10 mouse cellular contexts compared by ENCODE assay signal in genomic region chr13:23306707-23307068, GRCm38 (mm10). TPM values are rescaled to one million over a fixed set of nuclear protein-coding genes. Genes with fewer than 3 reads are reported as not detected.
DNase-seq lines count a peak whose midpoint lies in the region; ATAC-seq and TF ChIP-seq lines count a peak whose summit lies in the region.
"Had no signal": no experiment of that assay in that cellular context is flagged by ENCODE, and none has a peak within 500 bp of the region (broad histone marks: within the 10 kb centered on the region; RNA-seq: fewer than 3 reads in every experiment).

No protein-coding gene starts in this region.

- 11% methylated on average over 10 of the region's 10 CpGs for WGBS in liver, embryonic 11.5 days
- WGBS in intestine, embryonic 16.5 days: 22% methylated on average over 10 of the region's 10 CpGs

- H3K27me3 ChIP-seq in liver, embryonic 11.5 days (replicated peaks; ENCODE audit: control insufficient read depth, insufficient read depth, low read length): peaks cover 15% of the 10 kb centered on the region
- H3K27me3 ChIP-seq in intestine, embryonic 16.5 days (replicated peaks; ENCODE audit: control insufficient read depth, insufficient read depth, low read length): peaks cover 17% of the 10 kb centered on the region

- TF ChIP-seq POLR2A in embryonic fibroblast, embryonic 13.5 days (IDR thresholded peaks at IDR 0.05; ENCODE audit: low read depth, low read length): no peak

- no peak for TF ChIP-seq CTCF in embryonic fibroblast, embryonic 13.5 days (IDR thresholded peaks at IDR 0.05; ENCODE audit: borderline replicate concordance, insufficient read depth, low read length)

- no peak for DNase-seq in liver, embryonic 11.5 days (ENCODE audit: low spot score)
- no peak for DNase-seq in liver
- DNase-seq in neural tube, embryonic 10.5 days (ENCODE audit: extremely low spot score, low spot score): peak; percentile 56
- no peak for DNase-seq in ovary, postnatal 14 days (ENCODE audit: low spot score)
- DNase-seq in layer of hippocampus, adult 8-10 months (ENCODE audit: low spot score in 2 of 2): no peak
- DNase-seq in right cerebral cortex, postnatal 36 days (ENCODE audit: low spot score in 2 of 2): no peak
- DNase-seq: cerebellum, adult 2 months; heart, adult 2 months had no signal

- peak overlapping the region; percentile 50 for H3K4me3 ChIP-seq in liver, embryonic 11.5 days (ENCODE audit: low read depth, low read length)
- H3K4me3 ChIP-seq in embryonic fibroblast, embryonic 13.5 days (ENCODE audit: insufficient read depth, low read length): peak overlapping the region; percentile 95
- peak overlapping the region; percentile 5; the same call in 1 of the 2 replicates for H3K4me3 ChIP-seq in intestine, embryonic 16.5 days (ENCODE audit: low read length)
- H3K4me3 ChIP-seq: heart, adult 2 months had no signal

- H3K27ac ChIP-seq in liver, embryonic 11.5 days (ENCODE audit: low read depth, low read length): no peak overlapping the region
- H3K27ac ChIP-seq in embryonic fibroblast, embryonic 13.5 days (ENCODE audit: insufficient read depth, low read length): 0 out of 2 replicates have a peak overlapping the region, but pooled peaks have one; percentile 50
- no peak overlapping the region for H3K27ac ChIP-seq in intestine, embryonic 16.5 days (ENCODE audit: low read length)
- H3K27ac ChIP-seq: heart, adult 2 months had no signal

- no peaks in the 10 kb centered on the region for H3K9me3 ChIP-seq in liver, embryonic 11.5 days (ENCODE audit: control insufficient read depth, low read length)
- H3K9me3 ChIP-seq in intestine, embryonic 16.5 days (ENCODE audit: control insufficient read depth, low read length): no peaks in the 10 kb centered on the region

- peak overlapping the region; percentile 94 for H3K4me2 ChIP-seq in liver, embryonic 11.5 days
- H3K4me2 ChIP-seq in intestine, embryonic 16.5 days (ENCODE audit: low read depth, low read length): peak overlapping the region; percentile 24

- H3K36me3 ChIP-seq in liver, embryonic 11.5 days (ENCODE audit: control insufficient read depth, insufficient read depth, low read length): no peaks in the 10 kb centered on the region
- H3K36me3 ChIP-seq in intestine, embryonic 16.5 days (ENCODE audit: control insufficient read depth, insufficient read depth, low read length): no peaks in the 10 kb centered on the region

- peaks cover 11% of the 10 kb centered on the region for H3K4me1 ChIP-seq in liver, embryonic 11.5 days (replicated peaks; ENCODE audit: control insufficient read depth, insufficient read depth, low read length)
- no peaks in the 10 kb centered on the region for H3K4me1 ChIP-seq in embryonic fibroblast, embryonic 13.5 days (ENCODE audit: control insufficient read depth, insufficient read depth, low read length)
- 0 out of 2 replicates have a peak, but pooled peaks cover 7% of the 10 kb centered on the region for H3K4me1 ChIP-seq in intestine, embryonic 16.5 days (ENCODE audit: control insufficient read depth, insufficient read depth, low read length)

- H3K9ac ChIP-seq in liver, embryonic 11.5 days (ENCODE audit: low read depth, low read length): peak overlapping the region; percentile 34; the same call in 1 of the 2 replicates
- H3K9ac ChIP-seq in intestine, embryonic 16.5 days (ENCODE audit: low read depth, low read length): no peak overlapping the region

- no peak for ATAC-seq in liver, embryonic 11.5 days (replicated peaks; ENCODE audit: low FRiP score)
- no peak for ATAC-seq in intestine, embryonic 16.5 days

RNA-seq across cellular contexts. Expression of gene Vmn1r223, which starts 59.8 kb away (rescaled TPM):
- not detected in 2 replicates for polyA plus RNA-seq in liver, embryonic 11.5 days (2014; fragmentation: Nextera tagmentation; extraction: Ambion mirVana)
- polyA plus RNA-seq in embryonic fibroblast, embryonic 13.5 days (2011; ENCODE audit: insufficient read length, low read depth, missing spikeins): not detected in 2 replicates
- polyA plus RNA-seq in intestine, embryonic 16.5 days (2015; fragmentation: Nextera tagmentation; extraction: Ambion mirVana): not detected in 2 replicates
- total RNA-seq in layer of hippocampus, adult 8-10 months (2022): not detected
- total RNA-seq: heart, adult 2 months had no signal
- polyA plus RNA-seq: cerebellum, adult 2 months; heart, adult 2 months had no signal

Comparison
In these comparisons a context has a peak if more than half of its experiments do, and no peak if none do; other contexts are left out.
1. H3K4me3 ChIP-seq: peak in every context shown above with its lines; median percentile 95 in embryonic fibroblast, embryonic 13.5 days; 50 in liver, embryonic 11.5 days; 5 in intestine, embryonic 16.5 days.